Mouse (Mus musculus): Measurements from ENCODE around the gene Sox10.

GRCm38 (mm10) chr15:79126217-79126932, 38.7 kb downstream of the Sox10 start:
- TF ChIP-seq CTCF (IDR thresholded peaks at IDR 0.05; ENCODE audit: low read depth, low read length): peak; percentile 76; the same call in 1 of the 2 replicates
- TF ChIP-seq TAL1 (conservative IDR thresholded peaks at IDR 0.05; ENCODE audit: low read depth, low read length): no peak
- TF ChIP-seq GATA2 (IDR thresholded peaks at IDR 0.05; ENCODE audit: borderline replicate concordance, low read depth, low read length): no peak
- no peak for TF ChIP-seq GATA1 (IDR thresholded peaks at IDR 0.05; ENCODE audit: borderline replicate concordance, low read length)
- no peak for TF ChIP-seq POLR2AphosphoS5 (IDR thresholded peaks at IDR 0.05; ENCODE audit: insufficient replicate concordance, low read depth, low read length)
